Mouse (Mus musculus): Measurements from ENCODE around the gene Eln.

Gene Eln

GRCm38 (mm10) chr5:134680238-134680637 lies 66.9 kb downstream of the Eln start:
- no peak for DNase-seq

GRCm38 (mm10) chr5:134678827-134679546 lies 68.1 kb downstream of the Eln start:
- no peak for DNase-seq

- no peak for DNase-seq
Measured at GRCm38 (mm10) chr5:134678031-134678430, 69.1 kb downstream of the Eln start.

- DNase-seq = no peak
Measured at GRCm38 (mm10) chr5:134677491-134677890, 69.6 kb downstream of the Eln start.

- peak; percentile 38 for DNase-seq
Measured at GRCm38 (mm10) chr5:134675956-134676759, 71.0 kb downstream of the Eln start.

GRCm38 (mm10) chr5:134674977-134675376 lies 72.1 kb downstream of the Eln start:
- DNase-seq = no peak

- no peak for DNase-seq
Measured at GRCm38 (mm10) chr5:134672611-134673010, 74.5 kb downstream of the Eln start.

- no peak for DNase-seq
Measured at GRCm38 (mm10) chr5:134672198-134672516, 75.0 kb downstream of the Eln start.

GRCm38 (mm10) chr5:134671335-134672197 lies 75.6 kb downstream of the Eln start:
- DNase-seq = no peak

- no peak for DNase-seq
Measured at GRCm38 (mm10) chr5:134669001-134669708, 78.0 kb downstream of the Eln start.

- no peak for DNase-seq
Measured at GRCm38 (mm10) chr5:134668495-134668894, 78.6 kb downstream of the Eln start.

GRCm38 (mm10) chr5:134656708-134657107 lies 90.4 kb downstream of the Eln start:
- DNase-seq = no peak

Measured in cerebellum, adult 9-10 months (tissue).